Mouse (Mus musculus): ENCODE results near the gene Tmem234.

The Tmem234 gene

DNA sequence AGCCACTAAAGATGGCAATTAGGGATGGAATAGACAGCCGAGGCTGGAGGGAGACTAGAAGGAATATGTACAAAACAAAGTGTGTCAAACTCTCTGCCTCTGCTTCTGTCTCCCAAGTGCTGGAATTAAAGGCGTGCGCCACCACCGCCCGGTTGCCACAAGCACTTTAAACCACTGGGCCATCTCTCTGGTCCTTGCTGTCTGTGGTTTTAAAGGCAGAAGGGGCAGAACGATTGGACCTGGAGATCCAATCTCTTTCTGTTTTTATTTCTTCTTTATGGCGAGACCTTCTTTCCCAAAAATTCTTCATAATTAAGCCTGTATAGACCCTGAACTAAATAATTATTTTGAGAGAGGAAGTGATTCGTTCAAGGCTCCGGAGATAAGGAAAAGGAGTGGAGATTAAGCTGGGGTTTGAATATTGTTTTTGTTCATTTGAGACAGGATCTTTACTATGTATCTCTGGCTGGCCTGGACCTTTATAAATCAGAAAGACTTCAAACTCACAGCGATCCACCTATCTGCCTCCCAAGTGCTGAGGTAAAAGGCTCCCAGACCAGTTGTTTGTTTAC is 72.5 kb downstream of the Tmem234 start:
- no peak for DNase-seq
